Mouse (Mus musculus) forebrain, embryonic 15.5 days (tissue): ENCODE results near the gene Acly. TPM values are rescaled to one million over a fixed set of nuclear protein-coding genes. Genes with fewer than 3 reads are reported as not detected.

Experiments
- ATAC-seq: fragments of 200-750 bp; cut with Nextera tagmentation; replicated peaks from 2 replicates; pipeline ENCODE4 v1.8.0; 2017; ENCODE audit warnings: mild to moderate bottlenecking, moderate TSS enrichment, moderate library complexity
- H3K27ac ChIP-seq: fragments of 300-500 bp; sonication (generic); replicated peaks from 2 replicates; pipeline ENCODE4 v1.5.1; 2015; ENCODE audit warnings: mild to moderate bottlenecking, inconsistent platforms
- H3K27me3 ChIP-seq: fragments of 300-500 bp; sonication (generic); 2 replicates; pipeline ENCODE4 v1.6.1; 2015; ENCODE audit warnings: inconsistent platforms
- H3K36me3 ChIP-seq: fragments of 300-500 bp; sonication (generic); 2 replicates; pipeline ENCODE4 v1.6.1; 2015; ENCODE audit warnings: mild to moderate bottlenecking, inconsistent platforms
- H3K4me1 ChIP-seq: fragments of 300-500 bp; sonication (generic); 2 replicates; pipeline ENCODE4 v1.6.1; 2015; ENCODE audit warnings: inconsistent platforms
- H3K4me2 ChIP-seq: fragments of 300-500 bp; sonication (generic); replicated peaks from 2 replicates; pipeline ENCODE4 v1.6.1; 2015; ENCODE audit warnings: mild to moderate bottlenecking, inconsistent platforms
- H3K4me3 ChIP-seq: fragments of 300-500 bp; sonication (generic); 2 replicates; pipeline ENCODE4 v1.5.1; 2015; ENCODE audit warnings: mild to moderate bottlenecking, inconsistent platforms
- H3K9ac ChIP-seq: fragments of 300-500 bp; sonication (generic); replicated peaks from 2 replicates; pipeline ENCODE4 v1.6.1; 2015; ENCODE audit warnings: mild to moderate bottlenecking, inconsistent platforms
- H3K9me3 ChIP-seq: fragments of 300-500 bp; sonication (generic); 2 replicates; pipeline ENCODE4 v1.6.1; 2016; ENCODE audit warnings: inconsistent platforms
- WGBS: fragments of 180-500 bp; shearing (Covaris S2); methylation state at CpG from one replicate; pipeline ENCODE4 v1.1.7; 2015; ENCODE audit warnings: mixed read lengths; 5-methylcytosine and 5-hydroxymethylcytosine counted together
- polyA plus RNA-seq: library from polyadenylated mRNA; unstranded; fragments of >200 nt; fragmentation: Nextera tagmentation; extraction: Ambion mirVana; gene quantifications from 2 replicates; pipeline ENCODE4 v1.2.1, GENCODE M21; 2015

Acly gene
- polyA plus RNA-seq, 1 experiment from 2014 or later = 230 TPM

- Histone ChIP-seq H3K27ac (no peak overlapping the region; the same call in 1 of the 2 replicates), H3K9ac (no peak overlapping the region), H3K9me3 (no peaks in the 10 kb centered on the region), H3K36me3 (no peaks in the 10 kb centered on the region), H3K4me2 (no peak overlapping the region), H3K27me3 (no peaks in the 10 kb centered on the region), H3K4me3 (no peak overlapping the region), H3K4me1 (no peaks in the 10 kb centered on the region; the same call in 1 of the 2 replicates)
- 85% methylated on average over 6 of the region's 6 CpGs for WGBS
- ATAC-seq = no peak
Measured at GRCm38 (mm10) chr11:100564703-100565102, 36.9 kb upstream of the Acly start.

GRCm38 (mm10) chr11:100564297-100564696 is 36.5 kb upstream of the Acly start:
- ATAC-seq = peak; percentile 74

GRCm38 (mm10) chr11:100561748-100562147 is 33.9 kb upstream of the Acly start:
- 32% methylated on average over 5 of the region's 5 CpGs for WGBS
- H3K4me3 ChIP-seq = no peak overlapping the region
- no peak overlapping the region for H3K9ac ChIP-seq
- H3K9me3 ChIP-seq = no peaks in the 10 kb centered on the region
- H3K27ac ChIP-seq = no peak overlapping the region
- H3K4me1 ChIP-seq = no peaks in the 10 kb centered on the region; the same call in 1 of the 2 replicates
- no peaks in the 10 kb centered on the region for H3K36me3 ChIP-seq
- H3K27me3 ChIP-seq = no peaks in the 10 kb centered on the region
- ATAC-seq = no peak
- H3K4me2 ChIP-seq = no peak overlapping the region

More at GRCm38 (mm10) chr11:100564297-100564696, 36.5 kb upstream of the Acly start:
- no peak overlapping the region for H3K9ac ChIP-seq
- 58% methylated on average over 15 of the region's 15 CpGs for WGBS
- no peaks in the 10 kb centered on the region for H3K9me3 ChIP-seq
- H3K27me3 ChIP-seq = no peaks in the 10 kb centered on the region
- no peak overlapping the region for H3K4me2 ChIP-seq
- H3K4me3 ChIP-seq = no peak overlapping the region
- no peak overlapping the region; the same call in 1 of the 2 replicates for H3K27ac ChIP-seq
- no peaks in the 10 kb centered on the region for H3K36me3 ChIP-seq
- no peaks in the 10 kb centered on the region; the same call in 1 of the 2 replicates for H3K4me1 ChIP-seq

GRCm38 (mm10) chr11:100559476-100559875 is 31.7 kb upstream of the Acly start:
- peaks cover 2% of the 10 kb centered on the region for H3K4me1 ChIP-seq
- 69% methylated on average over 7 of the region's 7 CpGs for WGBS
- H3K9ac ChIP-seq = no peak overlapping the region
- no peaks in the 10 kb centered on the region for H3K9me3 ChIP-seq
- no peaks in the 10 kb centered on the region for H3K27me3 ChIP-seq
- H3K27ac ChIP-seq = no peak overlapping the region
- H3K4me3 ChIP-seq = no peak overlapping the region
- no peak overlapping the region for H3K4me2 ChIP-seq
- no peak for ATAC-seq
- H3K36me3 ChIP-seq = no peaks in the 10 kb centered on the region

GRCm38 (mm10) chr11:100557563-100557962 is 29.8 kb upstream of the Acly start:
- H3K4me1 ChIP-seq = peaks cover 2% of the 10 kb centered on the region; the same call in 1 of the 2 replicates
- no peak overlapping the region for H3K4me3 ChIP-seq
- no peak overlapping the region for H3K9ac ChIP-seq
- H3K27me3 ChIP-seq = no peaks in the 10 kb centered on the region
- no peaks in the 10 kb centered on the region for H3K9me3 ChIP-seq
- no peak for ATAC-seq
- WGBS = 79% methylated on average over 3 of the region's 3 CpGs
- no peak overlapping the region for H3K27ac ChIP-seq
- H3K4me2 ChIP-seq = no peak overlapping the region
- H3K36me3 ChIP-seq = no peaks in the 10 kb centered on the region

- Histone ChIP-seq H3K27me3 (no peaks in the 10 kb centered on the region), H3K9ac (no peak overlapping the region; the same call in 1 of the 2 replicates), H3K9me3 (no peaks in the 10 kb centered on the region), H3K4me3 (no peak overlapping the region), H3K4me1 (peaks cover 2% of the 10 kb centered on the region; the same call in 1 of the 2 replicates), H3K36me3 (no peaks in the 10 kb centered on the region), H3K4me2 (no peak overlapping the region), H3K27ac (no peak overlapping the region)
- peak; percentile 61; the same call in 1 of the 2 replicates for ATAC-seq
- WGBS = 16% methylated on average over 11 of the region's 11 CpGs
Measured at GRCm38 (mm10) chr11:100555583-100555982, 27.8 kb upstream of the Acly start.

GRCm38 (mm10) chr11:100552842-100553241 is 25.0 kb upstream of the Acly start:
- 73% methylated on average over 4 of the region's 4 CpGs for WGBS
- Histone ChIP-seq H3K4me3 (no peak overlapping the region), H3K9me3 (no peaks in the 10 kb centered on the region), H3K4me1 (peaks cover 2% of the 10 kb centered on the region; the same call in 1 of the 2 replicates), H3K27me3 (no peaks in the 10 kb centered on the region), H3K27ac (no peak overlapping the region), H3K4me2 (no peak overlapping the region), H3K36me3 (no peaks in the 10 kb centered on the region), H3K9ac (no peak overlapping the region)
- no peak for ATAC-seq

- H3K27ac ChIP-seq = no peak overlapping the region
Measured at GRCm38 (mm10) chr11:100550101-100550500, 22.3 kb upstream of the Acly start.

GRCm38 (mm10) chr11:100549466-100549865 is 21.7 kb upstream of the Acly start:
- Histone ChIP-seq H3K4me1 (peaks cover 12% of the 10 kb centered on the region), H3K36me3 (no peaks in the 10 kb centered on the region), H3K27me3 (no peaks in the 10 kb centered on the region), H3K9ac (no peak overlapping the region), H3K4me2 (no peak overlapping the region), H3K4me3 (no peak overlapping the region), H3K27ac (no peak overlapping the region), H3K9me3 (no peaks in the 10 kb centered on the region)
- no peak for ATAC-seq
- whole genome bisulfite sequencing = 87% methylated on average over 8 of the region's 8 CpGs

More at GRCm38 (mm10) chr11:100550101-100550500, 22.3 kb upstream of the Acly start:
- no peaks in the 10 kb centered on the region for H3K9me3 ChIP-seq
- ATAC-seq = no peak
- H3K4me3 ChIP-seq = no peak overlapping the region
- H3K9ac ChIP-seq = no peak overlapping the region
- no peak overlapping the region for H3K4me2 ChIP-seq
- WGBS = 89% methylated on average over 6 of the region's 6 CpGs
- H3K4me1 ChIP-seq = peaks cover 8% of the 10 kb centered on the region
- no peaks in the 10 kb centered on the region for H3K36me3 ChIP-seq
- no peaks in the 10 kb centered on the region for H3K27me3 ChIP-seq

- Histone ChIP-seq H3K4me3 (no peak overlapping the region), H3K9ac (no peak overlapping the region), H3K4me2 (no peak overlapping the region), H3K9me3 (no peaks in the 10 kb centered on the region), H3K36me3 (no peaks in the 10 kb centered on the region), H3K27ac (no peak overlapping the region), H3K27me3 (no peaks in the 10 kb centered on the region), H3K4me1 (peaks cover 12% of the 10 kb centered on the region)
- ATAC-seq = no peak
- 84% methylated on average over 6 of the region's 6 CpGs for WGBS
Measured at GRCm38 (mm10) chr11:100548141-100548540, 20.3 kb upstream of the Acly start.

GRCm38 (mm10) chr11:100546955-100547354 is 19.2 kb upstream of the Acly start:
- Histone ChIP-seq H3K4me3 (no peak overlapping the region), H3K27me3 (no peaks in the 10 kb centered on the region), H3K4me1 (peaks cover 12% of the 10 kb centered on the region), H3K36me3 (no peaks in the 10 kb centered on the region), H3K9me3 (no peaks in the 10 kb centered on the region), H3K4me2 (no peak overlapping the region), H3K27ac (no peak overlapping the region), H3K9ac (no peak overlapping the region)
- ATAC-seq = no peak
- 89% methylated on average over 6 of the region's 6 CpGs for WGBS

- Histone ChIP-seq H3K36me3 (no peaks in the 10 kb centered on the region), H3K4me2 (peak overlapping the region; percentile 71), H3K9me3 (no peaks in the 10 kb centered on the region), H3K27ac (peak overlapping the region; percentile 70), H3K9ac (peak overlapping the region; percentile 62), H3K27me3 (no peaks in the 10 kb centered on the region), H3K4me1 (peaks cover 12% of the 10 kb centered on the region), H3K4me3 (peak overlapping the region; percentile 47)
- peak; percentile 53 for ATAC-seq
- WGBS = 24% methylated on average over 7 of the region's 7 CpGs
Measured at GRCm38 (mm10) chr11:100545746-100546085, 17.9 kb upstream of the Acly start.
